Mouse (Mus musculus) kidney, adult 8-10 months (tissue): ENCODE results near the gene Duox1.
"Not testable (repeated sequence)": the region's sequence is repeated elsewhere in the genome, so short reads cannot be mapped to it uniquely, and the experiment has no call there.

Experiments used
- DNase-seq, 2 experiments: peaks; one replicate each; pipeline ENCODE4 v3.0.0; 2022

The Duox1 gene

DNA sequence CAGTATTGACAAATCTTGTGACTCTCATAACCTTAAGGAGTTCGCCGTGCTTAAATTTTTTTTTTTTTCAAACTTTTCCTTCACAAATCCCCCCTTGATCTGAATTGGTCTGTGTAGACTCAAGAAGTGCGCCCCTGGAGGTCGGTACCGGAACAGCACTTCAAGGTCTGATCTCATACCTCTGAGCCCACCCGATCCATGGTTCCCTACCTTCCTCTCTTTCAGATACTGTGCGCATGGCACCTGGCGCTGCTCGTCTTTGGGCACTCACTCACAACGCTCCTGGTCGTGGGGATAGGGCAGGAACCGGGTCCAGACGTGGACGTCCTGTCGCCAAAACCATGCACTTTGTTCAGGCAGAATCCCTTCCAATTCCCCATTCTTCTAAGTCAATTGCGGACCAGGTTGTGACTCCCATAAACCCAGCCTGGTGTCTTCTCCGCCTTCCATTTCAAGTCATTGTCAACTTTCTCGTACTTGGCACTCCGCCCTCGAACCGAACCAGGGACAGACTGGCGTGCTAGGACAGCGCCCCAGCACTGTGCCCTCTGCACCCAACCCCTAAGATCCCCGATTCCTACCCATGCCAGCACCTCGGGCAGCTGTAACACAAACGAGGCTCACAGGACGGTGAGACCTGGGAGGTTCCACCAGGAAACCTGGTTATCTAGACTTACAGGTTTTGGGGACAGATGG lies 2.6 kb upstream of the Duox1 start:
- peak in 1 of 2 experiments; percentile 57 for DNase-seq

DNA sequence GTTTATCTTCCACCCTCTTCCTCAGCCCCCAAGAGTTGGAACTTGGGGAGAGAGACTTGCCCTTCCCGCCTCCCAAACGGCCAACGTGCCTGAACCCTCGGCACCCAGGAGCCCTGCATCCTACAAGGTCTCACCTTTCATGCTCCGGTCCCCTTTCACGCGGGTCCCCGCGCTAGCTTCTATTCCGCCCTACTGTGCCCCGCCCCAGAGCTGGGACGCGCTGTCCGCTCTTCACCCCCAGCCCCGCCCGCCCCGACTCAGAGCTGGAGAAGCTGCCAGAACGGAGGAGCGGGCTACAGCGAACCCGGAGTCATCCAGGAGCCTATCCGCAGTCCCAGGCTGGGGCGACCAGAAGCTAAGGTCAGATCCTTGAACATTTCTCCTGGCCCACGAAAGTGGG lies 1.9 kb upstream of the Duox1 start, which contains the start of gene Duoxa1:
Gene Duoxa1 (minus strand): TSS at position 195 of the 400 bp plus-strand sequence.
- DNase-seq: no peak

DNA sequence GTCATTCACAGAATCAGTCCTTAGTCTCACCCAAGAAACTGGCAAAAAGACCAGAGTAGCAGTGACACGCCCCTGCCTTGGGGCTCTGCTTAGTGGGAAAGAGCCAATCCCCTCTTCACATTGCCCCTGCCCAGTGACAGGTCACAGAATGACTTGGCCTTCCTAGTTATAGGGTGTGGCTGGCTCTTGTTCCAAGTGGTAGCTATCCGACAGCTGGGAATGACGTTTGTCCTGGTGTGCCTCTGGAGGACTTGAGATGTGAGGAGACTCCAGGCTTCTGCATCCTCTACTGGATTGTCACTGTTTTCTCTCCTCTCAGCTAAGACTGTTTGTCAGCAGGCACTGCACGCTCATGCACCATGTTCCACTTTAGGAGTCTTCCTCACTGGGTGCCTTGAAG lies 1.9 kb downstream of the Duox1 start:
- no peak for DNase-seq

DNA sequence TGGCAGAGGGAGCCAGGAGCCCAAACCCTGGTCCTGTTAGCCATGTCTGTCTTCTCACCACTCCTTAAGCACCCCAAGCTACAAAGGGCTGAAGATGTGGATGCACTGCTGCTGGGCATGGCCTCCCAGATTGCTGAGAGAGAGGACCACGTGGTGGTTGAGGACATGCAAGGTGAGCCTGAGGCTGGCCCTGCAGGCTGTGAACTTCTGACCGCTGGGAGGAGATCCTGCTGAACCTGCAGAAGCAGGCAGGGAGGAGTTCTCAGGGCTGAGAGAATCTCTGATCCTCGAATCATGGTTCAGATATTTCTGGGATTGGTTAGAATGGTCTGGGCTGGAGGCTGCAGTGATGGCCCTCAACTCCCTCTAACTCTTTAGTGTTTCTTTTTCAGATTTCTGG lies 8.5 kb downstream of the Duox1 start:
- peak; percentile 23 to 35 for DNase-seq

DNA sequence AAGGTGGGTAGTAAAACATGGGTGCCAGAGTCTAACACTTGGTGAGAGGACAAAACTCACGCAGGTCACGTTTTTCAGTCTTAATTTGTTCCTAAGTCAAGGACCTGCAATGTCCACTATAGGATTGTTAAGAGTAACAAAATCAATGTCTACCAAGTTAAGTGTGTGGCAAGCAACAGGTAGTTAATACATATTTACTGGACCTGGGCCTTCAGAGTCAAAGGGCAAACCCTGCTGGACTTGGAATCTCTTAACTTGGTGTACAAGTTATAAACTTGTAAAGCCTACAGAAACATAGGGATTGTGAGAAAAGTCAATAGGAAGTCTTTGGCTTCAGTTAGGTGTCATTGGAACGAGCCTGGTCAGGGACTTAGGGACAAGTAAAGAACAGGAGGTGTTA lies 9.1 kb downstream of the Duox1 start:
- DNase-seq: peak in 1 of 2 experiments; percentile 14

DNA sequence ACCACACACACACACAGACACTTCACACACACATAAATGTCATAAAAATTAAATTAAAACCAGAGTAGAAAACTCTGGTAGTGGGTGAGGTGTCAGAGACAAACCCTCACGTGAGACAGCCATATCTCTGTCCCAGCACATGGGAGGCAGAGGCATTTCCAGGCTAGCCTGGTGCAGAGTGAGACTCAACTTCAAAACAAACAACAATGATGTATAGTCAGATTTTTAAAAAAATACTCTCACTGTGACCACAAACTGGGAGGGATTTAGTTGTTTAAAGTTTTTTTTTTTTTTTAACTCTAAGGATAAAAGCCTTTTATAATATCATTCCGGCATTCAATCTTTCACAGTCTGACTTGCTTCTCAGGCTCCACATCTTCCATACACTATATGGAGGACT lies 9.9 kb downstream of the Duox1 start:
- no peak for DNase-seq

DNA sequence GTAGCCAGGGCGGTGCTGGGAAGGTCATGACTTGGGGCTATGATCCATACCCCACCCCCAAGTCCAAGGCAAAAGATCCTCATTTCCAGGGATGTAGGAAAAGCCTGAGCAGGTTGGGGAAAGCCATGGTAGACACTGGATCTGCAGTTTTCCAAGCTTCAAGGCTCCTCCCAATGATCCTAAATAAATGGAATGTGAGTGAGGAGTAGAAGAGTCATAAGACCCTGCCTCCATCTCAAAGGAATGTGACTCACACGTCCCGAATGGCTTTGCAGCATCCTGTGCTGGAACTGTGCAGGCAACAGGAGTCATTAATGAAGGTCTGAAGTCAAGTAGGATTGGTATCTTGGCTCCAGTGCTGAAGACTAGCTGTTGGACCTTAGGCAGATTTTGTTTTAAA lies 12.5 kb downstream of the Duox1 start:
- DNase-seq: no peak

DNA sequence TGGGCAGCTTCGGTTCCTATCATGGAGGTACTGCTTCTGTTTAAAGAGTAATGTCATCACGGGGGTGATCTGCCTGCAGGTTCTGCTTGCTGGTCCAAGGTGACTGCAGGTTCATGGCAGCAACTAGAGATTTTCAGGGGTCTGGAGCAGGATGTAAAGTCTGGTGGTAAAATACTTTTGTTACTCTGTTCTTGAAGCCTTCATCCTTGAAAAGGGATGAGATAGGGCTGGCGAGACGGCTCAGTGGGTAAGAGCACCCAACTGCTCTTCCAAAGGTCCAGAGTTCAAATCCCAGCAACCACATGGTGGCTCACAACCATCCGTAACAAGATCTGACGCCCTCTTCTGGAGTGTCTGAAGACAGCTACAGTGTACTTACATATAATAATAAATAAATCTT lies 14.8 kb downstream of the Duox1 start:
- DNase-seq: not testable (repeated sequence)

DNA sequence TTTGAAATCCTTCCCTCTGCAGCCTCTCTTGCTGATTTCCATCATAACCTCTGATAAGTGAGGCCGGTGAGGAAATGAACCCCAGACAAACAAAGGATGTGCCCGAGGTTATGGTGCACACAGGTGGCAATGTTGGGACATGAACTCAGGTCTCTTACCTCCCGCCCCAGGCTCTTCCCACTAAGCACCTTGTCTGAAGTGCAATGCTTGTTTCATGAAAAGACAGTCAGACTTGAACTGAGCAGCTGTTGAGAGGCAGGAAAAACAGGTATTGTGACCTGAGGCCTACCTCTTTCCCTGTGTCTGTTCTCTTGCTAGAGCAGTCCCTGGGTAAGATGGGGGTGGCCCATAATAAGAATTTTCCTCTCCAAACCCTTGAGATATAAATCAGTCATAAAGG lies 16.8 kb downstream of the Duox1 start:
- no peak for DNase-seq

DNA sequence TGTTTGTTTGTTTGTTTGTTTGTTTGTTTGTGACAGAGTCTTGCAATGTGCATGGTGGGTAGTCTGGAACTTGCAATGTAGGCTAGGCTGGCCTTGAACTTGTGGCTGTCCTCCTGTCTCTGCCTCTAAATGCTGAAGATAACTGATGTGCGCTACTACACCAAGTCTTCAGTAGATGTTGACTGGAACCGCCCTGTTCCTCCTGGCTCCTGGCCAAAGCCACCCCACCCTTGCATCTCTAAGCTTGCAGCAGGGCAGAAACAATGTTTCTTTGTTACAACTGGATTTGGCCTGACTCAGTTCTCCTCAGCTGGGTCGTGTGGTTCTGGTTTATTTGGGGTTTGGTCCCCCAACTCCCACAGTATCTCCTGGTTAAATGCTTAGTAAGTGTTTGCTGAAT lies 18.7 kb downstream of the Duox1 start:
- no peak for DNase-seq

DNA sequence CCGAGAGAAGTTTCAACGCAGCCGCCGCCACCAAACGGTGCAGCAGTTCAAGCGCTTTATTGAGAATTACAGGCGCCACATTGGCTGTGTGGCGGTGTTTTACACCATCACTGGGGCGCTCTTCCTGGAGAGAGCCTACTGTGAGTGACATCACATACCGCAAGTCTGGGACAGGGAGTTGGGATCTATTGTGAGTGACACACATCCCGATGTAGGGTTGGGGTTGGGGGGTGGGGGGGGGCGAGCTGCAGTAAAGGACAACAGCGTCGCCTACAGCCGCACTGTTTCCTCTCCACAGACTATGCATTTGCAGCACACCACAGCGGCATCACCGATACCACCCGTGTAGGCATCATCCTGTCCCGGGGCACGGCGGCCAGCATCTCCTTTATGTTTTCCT lies 21.8 kb downstream of the Duox1 start:
- no peak for DNase-seq

DNA sequence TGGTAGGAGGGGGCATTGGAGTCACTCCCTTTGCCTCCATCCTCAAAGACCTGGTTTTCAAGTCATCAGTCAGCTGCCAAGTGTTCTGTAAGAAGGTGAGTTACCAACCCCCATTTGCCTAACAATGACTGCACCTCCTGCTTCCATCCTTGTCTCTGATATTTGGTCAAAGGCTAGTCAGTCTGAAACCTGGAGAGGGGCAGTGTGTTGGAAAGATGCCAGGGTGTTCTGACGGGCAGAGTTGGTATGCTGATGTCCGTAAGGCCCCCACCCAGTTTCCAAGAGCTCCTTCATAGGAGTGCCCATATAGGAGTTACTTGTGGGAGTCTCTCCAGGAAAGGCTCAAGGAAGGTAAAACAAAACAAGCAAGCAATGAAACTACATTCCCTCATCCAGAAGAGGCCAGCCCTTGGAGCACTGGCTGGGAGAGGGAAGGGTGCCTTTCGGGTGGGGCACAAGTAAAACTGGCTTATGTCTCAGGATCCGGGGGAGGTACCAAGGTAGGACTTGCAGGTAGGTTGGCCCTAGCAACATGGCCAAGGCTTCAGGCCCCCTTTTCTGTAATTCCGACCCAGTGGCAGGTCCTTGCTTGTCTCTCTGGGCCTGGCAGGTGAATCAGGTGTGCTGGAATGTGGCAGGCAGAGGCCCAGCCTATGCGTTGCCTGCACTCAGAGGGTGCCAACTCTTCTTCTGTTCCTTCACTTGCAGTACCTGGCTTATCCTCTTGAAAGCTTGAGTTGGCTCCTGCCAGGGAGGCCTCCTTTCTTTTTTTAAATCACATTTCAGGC lies 29.8 kb downstream of the Duox1 start:
- no peak for DNase-seq

DNA sequence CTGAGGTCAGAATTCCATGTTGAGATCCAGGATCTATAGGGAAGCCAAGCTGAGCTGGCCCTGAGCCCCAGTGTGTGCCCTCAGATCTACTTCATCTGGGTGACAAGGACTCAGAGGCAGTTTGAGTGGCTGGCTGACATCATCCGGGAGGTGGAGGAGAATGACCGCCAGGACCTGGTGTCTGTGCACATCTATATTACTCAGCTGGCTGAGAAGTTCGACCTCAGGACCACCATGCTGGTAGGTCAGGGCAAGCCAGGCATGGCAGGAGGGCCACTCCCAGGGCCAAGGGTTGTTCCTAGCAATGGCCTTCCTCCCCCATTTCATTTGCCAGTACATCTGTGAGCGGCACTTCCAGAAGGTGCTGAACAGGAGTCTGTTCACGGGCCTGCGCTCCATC lies 30.7 kb downstream of the Duox1 start:
- not testable (repeated sequence) for DNase-seq

DNA sequence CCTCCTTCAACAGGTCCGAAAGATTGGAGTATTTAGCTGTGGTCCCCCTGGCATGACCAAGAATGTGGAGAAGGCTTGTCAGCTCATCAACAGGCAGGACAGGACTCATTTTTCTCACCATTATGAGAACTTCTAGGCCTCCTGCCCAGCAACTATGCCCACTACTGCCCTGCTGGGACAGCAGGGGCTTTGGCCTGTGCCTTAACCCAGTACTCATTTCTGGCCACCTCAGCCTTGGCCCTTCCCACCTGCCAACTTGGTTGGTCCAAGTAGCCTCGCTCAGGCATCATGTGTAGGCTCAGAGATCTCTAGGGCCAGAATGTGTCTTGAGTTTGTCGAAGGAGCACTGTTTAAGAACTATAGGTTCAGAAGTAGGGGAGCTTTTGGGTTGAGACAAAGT lies 31.8 kb downstream of the Duox1 start:
- DNase-seq: no peak

DNA sequence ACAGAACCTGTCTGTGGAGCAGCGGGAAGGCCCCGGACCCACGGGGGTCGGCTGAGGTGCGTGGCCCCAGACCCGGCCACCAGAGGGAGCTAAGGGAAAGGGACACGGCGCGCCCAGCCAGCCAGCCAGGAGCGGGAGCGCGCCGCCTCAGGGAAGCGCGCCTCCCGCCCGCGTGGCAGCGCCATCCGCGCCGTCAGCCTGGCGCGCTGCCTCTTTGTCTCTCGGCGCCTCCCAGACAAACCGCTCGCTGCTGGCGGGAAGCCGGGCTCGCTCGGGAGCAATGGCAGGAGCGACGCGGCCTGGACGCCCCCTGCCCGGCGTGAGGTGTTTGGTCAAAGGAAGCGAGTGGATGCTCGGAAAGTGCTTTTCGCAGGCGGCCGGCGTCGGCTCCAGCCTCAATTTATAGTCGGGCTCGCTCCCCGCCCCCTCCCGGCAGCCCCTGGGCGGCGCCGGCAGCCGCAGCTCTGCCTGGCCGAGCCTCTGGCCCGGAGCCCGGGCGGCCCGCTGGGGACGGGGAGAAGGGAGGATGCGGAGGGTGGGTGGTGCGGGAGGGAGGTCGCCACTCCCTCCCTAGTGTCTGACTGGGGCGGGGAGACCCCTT lies 33.2 kb downstream of the Duox1 start:
- peak; percentile 79 to 83 for DNase-seq

DNA sequence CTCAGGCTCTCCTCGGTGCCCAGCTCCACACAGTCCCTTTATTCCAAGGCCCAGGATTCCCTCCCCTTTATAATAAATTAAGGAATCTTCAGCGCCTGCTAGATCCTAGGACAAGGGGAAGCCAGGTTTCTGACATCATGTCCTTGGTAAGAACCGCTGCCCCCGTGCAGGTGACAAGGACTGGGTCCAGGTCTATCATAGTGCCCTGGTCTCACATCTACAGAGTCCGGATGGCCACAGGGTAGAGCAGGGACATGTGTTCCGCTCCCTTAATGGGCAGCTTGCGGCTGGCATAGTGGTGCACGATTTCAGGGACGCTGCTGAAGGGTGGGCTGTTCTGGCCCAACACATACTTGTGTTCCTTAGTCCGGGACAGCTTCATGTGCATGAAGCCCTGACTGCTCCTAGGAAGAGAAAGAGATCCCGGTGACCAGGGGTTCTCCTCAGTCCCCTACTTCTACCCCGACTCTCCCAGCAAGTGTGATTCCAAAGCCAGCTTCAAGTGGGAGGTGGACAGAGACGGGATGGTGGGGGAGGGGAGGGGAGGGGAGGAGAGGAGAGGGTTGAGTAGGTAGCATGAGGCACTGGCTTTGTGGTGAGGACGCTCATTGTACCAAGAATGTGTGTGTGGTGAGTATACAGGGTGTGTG lies 33.8 kb downstream of the Duox1 start:
- DNase-seq: no peak

DNA sequence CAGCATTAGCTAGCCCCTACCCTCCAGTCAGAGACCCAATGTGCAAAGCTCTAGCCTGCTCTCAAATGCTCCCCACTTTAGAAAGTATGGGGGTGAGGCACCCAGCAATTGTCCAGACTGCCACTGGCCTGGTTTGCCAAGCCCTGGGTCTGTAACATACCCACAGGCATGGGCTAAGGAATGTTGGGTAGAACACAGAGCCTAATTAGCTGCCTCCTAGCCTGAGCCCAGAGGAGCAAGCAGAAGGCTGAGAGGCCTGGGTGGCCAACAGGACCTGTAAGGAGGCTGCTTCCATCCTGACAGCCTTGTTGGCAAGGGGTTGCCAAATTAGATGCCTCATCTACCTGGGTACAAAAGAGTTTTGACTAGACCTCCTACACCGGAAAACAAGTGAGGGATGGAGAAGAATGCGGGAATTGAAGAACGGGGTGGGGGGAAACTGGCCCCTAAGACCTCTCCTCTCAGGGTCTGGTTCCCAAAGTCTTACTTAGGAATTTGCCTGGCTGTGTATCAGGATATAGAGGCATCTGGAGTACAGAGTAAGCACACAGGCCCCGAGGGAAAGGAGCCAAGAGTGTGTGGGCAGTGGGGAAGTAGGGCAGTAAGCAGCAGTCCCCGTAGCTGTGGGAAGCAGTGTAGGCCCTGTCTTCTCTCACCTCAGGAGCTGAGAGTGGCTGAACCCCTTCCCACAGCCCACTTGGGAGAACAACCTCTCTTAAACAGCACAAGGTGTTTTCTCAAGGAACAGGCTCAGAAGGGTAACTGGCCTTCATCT lies 35.9 kb downstream of the Duox1 start:
- no peak for DNase-seq

DNA sequence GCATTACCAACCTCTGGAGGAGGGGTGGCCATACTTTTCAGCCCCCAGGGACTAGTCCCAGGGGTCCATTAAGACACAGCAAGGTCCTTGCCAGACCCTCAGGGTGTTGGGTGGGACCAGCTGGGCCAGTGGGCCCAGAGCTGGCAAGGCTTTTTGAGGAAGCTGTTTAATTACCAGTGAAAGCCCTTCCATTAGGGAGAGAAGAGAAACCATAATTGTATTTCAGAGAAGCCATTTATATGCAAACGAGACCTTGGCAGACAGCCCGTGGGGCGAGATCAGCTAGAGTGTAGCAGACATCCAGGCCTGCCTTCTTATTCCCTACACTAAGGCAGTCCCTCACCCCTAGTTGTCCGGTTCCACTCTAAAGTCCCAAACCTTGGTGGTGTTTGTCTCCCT lies 36.5 kb downstream of the Duox1 start:
- peak; percentile 31 to 47 for DNase-seq

DNA sequence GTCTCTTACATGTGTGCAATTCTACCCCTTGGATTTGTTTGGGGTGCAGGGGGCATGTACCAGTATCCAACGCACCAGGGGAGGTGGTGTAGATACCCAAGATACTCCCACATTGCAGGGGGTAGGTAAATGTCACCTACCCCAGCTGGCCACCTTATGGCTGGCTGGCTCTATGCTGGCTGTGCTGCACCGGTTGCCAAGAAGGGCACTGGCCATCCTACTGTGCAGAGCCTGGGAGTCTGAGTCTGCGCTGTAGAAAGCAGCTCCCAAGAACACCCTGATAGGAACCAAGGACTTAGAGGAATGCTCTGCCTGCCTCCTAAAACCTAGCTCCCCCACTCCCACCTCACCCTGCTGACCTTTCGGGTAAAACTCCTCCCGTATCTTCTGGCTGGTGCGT lies 37.5 kb downstream of the Duox1 start:
- DNase-seq: no peak

DNA sequence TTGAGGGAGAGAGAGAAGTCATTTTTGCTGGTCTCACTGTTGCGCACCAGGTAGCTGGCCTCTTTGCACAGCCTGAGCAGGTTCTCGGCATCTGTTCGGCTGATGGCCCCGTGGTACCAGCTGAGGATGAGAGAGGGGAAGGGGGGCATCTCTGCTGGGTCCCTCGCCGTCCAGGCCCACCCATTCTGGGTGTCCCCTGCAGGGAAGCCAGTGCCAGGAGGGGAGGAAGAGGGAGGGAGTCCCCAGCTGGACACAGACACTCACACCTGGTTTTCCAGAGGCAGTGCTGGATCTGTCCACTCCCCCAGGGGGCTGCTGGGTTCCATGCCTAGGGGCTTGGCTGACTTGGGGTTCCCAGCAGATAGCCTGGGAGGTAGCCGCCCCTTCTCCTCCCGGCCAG lies 38.3 kb downstream of the Duox1 start:
- no peak for DNase-seq

DNA sequence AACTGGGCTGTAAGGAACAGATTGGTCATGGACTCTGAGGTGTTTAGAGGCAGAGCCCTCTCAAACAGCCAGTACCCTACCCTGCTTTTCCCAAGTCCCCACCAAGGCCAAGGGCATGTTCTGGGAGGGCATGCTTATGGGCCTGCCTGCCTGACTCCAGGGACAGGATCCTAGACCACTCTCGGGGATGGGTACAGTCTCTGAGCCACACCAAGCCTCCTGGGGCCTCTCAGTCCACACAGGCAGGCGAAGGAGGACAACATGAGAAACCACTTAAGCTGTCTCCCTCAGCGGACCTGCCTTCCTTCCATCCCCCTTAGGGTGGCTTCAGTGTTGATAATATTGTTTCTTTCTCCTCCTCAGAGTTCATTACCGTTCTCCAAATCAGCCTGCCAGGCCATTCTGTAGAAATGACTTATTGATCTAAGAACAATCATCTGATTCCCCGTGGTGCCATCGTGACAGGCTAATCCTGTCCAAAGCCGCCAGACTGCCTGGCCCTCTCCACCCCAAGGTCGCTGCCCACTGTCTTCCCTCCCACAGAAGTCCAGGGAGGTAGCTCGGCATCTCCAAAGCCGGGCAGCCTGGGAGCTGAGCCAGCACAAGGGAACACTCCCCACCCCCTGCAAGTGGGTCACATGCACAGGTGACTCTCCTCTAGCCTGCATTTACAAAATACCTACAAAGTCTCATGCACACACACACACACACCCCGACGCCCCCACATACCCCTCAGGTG lies 38.9 kb downstream of the Duox1 start:
- peak; percentile 61 to 69 for DNase-seq

DNA sequence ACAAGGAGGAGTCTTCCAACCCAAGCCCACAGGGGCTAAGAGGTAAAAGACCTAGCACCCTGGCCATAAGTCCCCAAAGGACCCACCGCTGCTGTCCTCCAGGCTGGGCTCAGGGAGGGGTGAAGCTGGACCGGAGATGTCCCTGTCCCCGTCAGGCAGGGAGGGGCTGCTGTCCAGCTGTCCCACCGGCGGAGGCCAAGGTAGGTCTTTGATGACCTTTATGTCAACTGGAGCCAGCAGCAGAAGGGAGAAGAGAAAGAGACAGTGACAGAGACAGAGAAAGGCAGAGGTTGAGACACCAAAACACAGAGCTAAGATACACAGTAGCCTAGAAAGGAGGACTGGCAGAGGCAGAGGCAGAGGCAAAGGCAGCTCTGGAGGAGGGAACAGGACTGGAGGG lies 39.9 kb downstream of the Duox1 start:
- no peak for DNase-seq
